8 mouse cellular contexts compared by ENCODE assay signal in genomic region chr5:44268524-44268923, GRCm38 (mm10). TPM values are rescaled to one million over a fixed set of nuclear protein-coding genes. Genes with fewer than 3 reads are reported as not detected.
DNase-seq lines count a peak whose midpoint lies in the region; ATAC-seq and TF ChIP-seq lines count a peak whose summit lies in the region.
"Not testable (repeated sequence)": the region's sequence is repeated elsewhere in the genome, so short reads cannot be mapped to it uniquely, and the experiment has no call there.

No protein-coding gene starts in this region.

- H3K9ac ChIP-seq in CH12.LX (ENCODE audit: insufficient read depth, low read depth); forebrain, embryonic 14.5 days (ENCODE audit: low read length); stomach, postnatal 0 days (ENCODE audit: low read length): not testable (repeated sequence)

- peak in 1 of 2 experiments; percentile 78; a peak in 2 of 4 replicates for TF ChIP-seq CTCF in CH12.LX (conservative IDR thresholded peaks at IDR 0.05 in 1 of 2, IDR thresholded peaks at IDR 0.05 in 1 of 2; ENCODE audit: low read depth in 2 of 2, low read length in 2 of 2)
- peak; percentile 73 for TF ChIP-seq CTCF in stomach, postnatal 0 days (IDR thresholded peaks at IDR 0.05; ENCODE audit: low read depth)

- H3K79me2 ChIP-seq in CH12.LX (replicated peaks; ENCODE audit: control insufficient read depth, extremely low read depth, insufficient read depth, poor library complexity, severe bottlenecking) = not testable (repeated sequence)

- not testable (repeated sequence) for H3K36me3 ChIP-seq in CH12.LX (replicated peaks in 1 of 2; ENCODE audit: control insufficient read depth in 1 of 2, insufficient read depth in 1 of 2, low read length in 1 of 2); forebrain, embryonic 14.5 days (ENCODE audit: control insufficient read depth, insufficient read depth, low read length); stomach, postnatal 0 days (ENCODE audit: control insufficient read depth, insufficient read depth, low read length)

- dilution Hi-C loops in CH12.LX (cut with MboI; ENCODE audit: extremely low pct_ligation_motif_present, extremely low pct_unique_long_range_greater_than_20kb, low sequenced_read_pairs) = not testable (repeated sequence)

- not testable (repeated sequence) for TF ChIP-seq POLR2A in CH12.LX (IDR thresholded peaks at IDR 0.05; ENCODE audit: low read depth, low read length)

- peak; percentile 86 for TF ChIP-seq RAD21 in CH12.LX (IDR thresholded peaks at IDR 0.05; ENCODE audit: low read depth, low read length)

- TF ChIP-seq EP300 in CH12.LX (IDR thresholded peaks at IDR 0.05; ENCODE audit: low read length); stomach, postnatal 0 days (optimal IDR thresholded peaks at IDR 0.05): not testable (repeated sequence)

- in situ Hi-C loops in CH12.LX (cut with MboI; ENCODE audit: low pct_ligation_motif_present, low pct_unique_long_range_greater_than_20kb, low sequenced_read_pairs) = not testable (repeated sequence)

- H3K9me3 ChIP-seq in CH12.LX (replicated peaks; ENCODE audit: low read length); forebrain, embryonic 14.5 days (replicated peaks; ENCODE audit: control insufficient read depth, low read length); stomach, postnatal 0 days (ENCODE audit: control insufficient read depth, low read length): not testable (repeated sequence)

- not testable (repeated sequence) for H3K27ac ChIP-seq in CH12.LX (ENCODE audit: insufficient read depth, low read depth); forebrain, embryonic 14.5 days (ENCODE audit: low read depth, low read length); stomach, postnatal 0 days (replicated peaks)

- H3K4me3 ChIP-seq in CH12.LX (replicated peaks in 1 of 3; ENCODE audit: low read depth in 2 of 3, low read length in 2 of 3, poor library complexity in 1 of 3); forebrain, embryonic 14.5 days (ENCODE audit: low read depth, low read length); stomach, postnatal 0 days (ENCODE audit: low read depth, low read length): not testable (repeated sequence)

- not testable (repeated sequence) for H3K27me3 ChIP-seq in CH12.LX (replicated peaks); forebrain, embryonic 14.5 days (replicated peaks; ENCODE audit: control insufficient read depth, insufficient read depth, low read length); stomach, postnatal 0 days (ENCODE audit: control insufficient read depth, insufficient read depth, low read length)

- 49% methylated on average over 2 of the region's 3 CpGs for WGBS in forebrain, embryonic 14.5 days
- WGBS in stomach, postnatal 0 days = 30% methylated on average over 2 of the region's 3 CpGs

- DNase-seq in CH12.LX (ENCODE audit: extremely low read depth) = peak; percentile 41
- peak; percentile 4 for DNase-seq in adrenal gland, postnatal 25 days
- DNase-seq in cerebellum, postnatal 10 days = peak; percentile 71 to 77
- peak; percentile 74 for DNase-seq in forebrain, embryonic 14.5 days (ENCODE audit: low spot score)
- peak; percentile 51 for DNase-seq in induced T-regulatory cell, adult 2 months (ENCODE audit: low read depth)
- DNase-seq in left cerebral cortex, adult 11 months (ENCODE audit: low spot score) = peak; percentile 46
- peak; percentile 70 for DNase-seq in lung, postnatal 36 days
- not testable (repeated sequence) for DNase-seq in stomach, postnatal 0 days (ENCODE audit: low spot score)

- ATAC-seq in forebrain, embryonic 14.5 days; stomach, postnatal 0 days (ENCODE audit: low FRiP score, low TSS enrichment): not testable (repeated sequence)

- not testable (repeated sequence) for H3K4me1 ChIP-seq in CH12.LX (ENCODE audit: control insufficient read depth in 1 of 2, insufficient read depth in 2 of 2); forebrain, embryonic 14.5 days (ENCODE audit: control insufficient read depth, insufficient read depth, low read length); stomach, postnatal 0 days (replicated peaks; ENCODE audit: control insufficient read depth, insufficient read depth)

- H3K4me2 ChIP-seq in CH12.LX (ENCODE audit: insufficient read depth, low read depth, poor library complexity, severe bottlenecking); forebrain, embryonic 14.5 days (ENCODE audit: low read length); stomach, postnatal 0 days (replicated peaks; ENCODE audit: low read depth): not testable (repeated sequence)

TF ChIP-seq in CH12.LX, 34 proteins besides CTCF, POLR2A, EP300 and RAD21:
- peak; percentile 31; the same call in 1 of the 2 replicates for TF ChIP-seq ZC3H11A (IDR thresholded peaks at IDR 0.05; ENCODE audit: low read depth, low read length)
- peak; percentile 81 for TF ChIP-seq SMC3 (IDR thresholded peaks at IDR 0.05; ENCODE audit: low read depth, low read length)

RNA-seq across cellular contexts. Expression of gene Tapt1, which starts 42.1 kb away (rescaled TPM):
- total RNA-seq in CH12.LX (2012; rRNA removed) = 15.7 and 18.1 TPM in 2 replicates
- 40.8 and 42.5 TPM in 2 replicates for total RNA-seq in CH12.LX (2014; rRNA removed)
- polyA plus RNA-seq in CH12.LX (2012; ENCODE audit: insufficient read length, low read depth) = 25.7 and 33.5 TPM in 2 replicates
- total RNA-seq in adrenal gland, postnatal 25 days (2021) = 43.9 and 56.9 TPM in 2 replicates
- polyA plus RNA-seq in forebrain, embryonic 14.5 days (2014; fragmentation: Nextera tagmentation; extraction: Ambion mirVana) = 26.2 and 26.3 TPM in 2 replicates
- polyA plus RNA-seq in stomach, postnatal 0 days (2015; fragmentation: Nextera tagmentation; extraction: Ambion mirVana) = 17.2 and 18.1 TPM in 2 replicates
